Mouse (Mus musculus) MEL (cell line): Measurements from ENCODE around the gene Dtx3.

ENCODE experiments used
- BHLHE40 ChIP-seq: IDR thresholded peaks from 2 replicates; pipeline ENCODE4 v1.6.1; 2012; ENCODE audit warnings: low read depth, mild to moderate bottlenecking, inconsistent platforms, low read length, improper control_type of control experiment, borderline replicate concordance
- CHD1 ChIP-seq: IDR thresholded peaks from 2 replicates; pipeline ENCODE4 v1.6.1; 2012; ENCODE audit warnings: low read depth, mild to moderate bottlenecking, inconsistent platforms, low read length, improper control_type of control experiment
- CHD2 ChIP-seq: IDR thresholded peaks from 2 replicates; pipeline ENCODE4 v1.6.1; 2011; ENCODE audit warnings: low read length, improper control_type of control experiment
- CTCF ChIP-seq, 3 experiments: IDR thresholded peaks in 2 of 3; conservative IDR thresholded peaks in 1 of 3; 2 replicates each; pipeline ENCODE4 v1.5.1; 2011 to 2012; ENCODE audit warnings: low read length in 3 of 3, low read depth in 2 of 3, mild to moderate bottlenecking in 2 of 3, improper control_type of control experiment in 1 of 3, inconsistent platforms in 1 of 3, mixed read lengths in 1 of 3, moderate library complexity in 1 of 3; ENCODE audit not compliant: control insufficient read depth in 1 of 3, insufficient read depth in 1 of 3, poor library complexity in 1 of 3, severe bottlenecking in 1 of 3
- E2F4 ChIP-seq: IDR thresholded peaks from 2 replicates; pipeline ENCODE4 v1.6.1; 2011; ENCODE audit warnings: low read depth, low read length, improper control_type of control experiment, borderline replicate concordance
- EP300 ChIP-seq, 2 experiments: IDR thresholded peaks; 2 replicates each; pipeline ENCODE4 v1.6.1; 2011; ENCODE audit warnings: improper control_type of control experiment in 2 of 2, low read length in 2 of 2, low read depth in 1 of 2, mild to moderate bottlenecking in 1 of 2
- GABPA ChIP-seq: IDR thresholded peaks from 2 replicates; pipeline ENCODE4 v1.6.1; 2012; ENCODE audit warnings: low read depth, mild to moderate bottlenecking, inconsistent platforms, low read length, improper control_type of control experiment, moderate library complexity
- KAT2A ChIP-seq: conservative IDR thresholded peaks from 2 replicates; pipeline ENCODE4 v1.6.1; 2012; ENCODE audit warnings: low read depth, low read length, improper control_type of control experiment, inconsistent platforms
- MAX ChIP-seq: IDR thresholded peaks from 2 replicates; pipeline ENCODE4 v1.6.1; 2011; ENCODE audit warnings: low read length, improper control_type of control experiment
- MYC ChIP-seq: IDR thresholded peaks from 2 replicates; pipeline ENCODE4 v1.6.1; 2011; ENCODE audit warnings: low read depth, mild to moderate bottlenecking, low read length, improper control_type of control experiment, moderate library complexity
- NRF1 ChIP-seq: IDR thresholded peaks from 2 replicates; pipeline ENCODE4 v1.6.1; 2014; ENCODE audit warnings: low read depth, mild to moderate bottlenecking, inconsistent platforms, low read length, improper control_type of control experiment, moderate library complexity; ENCODE audit not compliant: poor library complexity, insufficient read depth, severe bottlenecking
- POLR2A ChIP-seq, 2 experiments: IDR thresholded peaks; 2 replicates each; pipeline ENCODE4 v1.6.1; 2011 to 2012; ENCODE audit warnings: low read length in 2 of 2, mild to moderate bottlenecking in 2 of 2, control low read depth in 1 of 2, improper control_type of control experiment in 1 of 2, low read depth in 1 of 2, moderate library complexity in 1 of 2; ENCODE audit not compliant: control insufficient read depth in 1 of 2, insufficient read depth in 1 of 2, poor library complexity in 1 of 2
- ZC3H11A ChIP-seq: IDR thresholded peaks from 2 replicates; pipeline ENCODE4 v1.6.1; 2012; ENCODE audit warnings: low read depth, mild to moderate bottlenecking, inconsistent platforms, low read length, improper control_type of control experiment
- ZMIZ1 ChIP-seq: IDR thresholded peaks from 2 replicates; pipeline ENCODE4 v1.6.1; 2012; ENCODE audit warnings: low read depth, mild to moderate bottlenecking, inconsistent platforms, low read length, improper control_type of control experiment, moderate library complexity

DNA sequence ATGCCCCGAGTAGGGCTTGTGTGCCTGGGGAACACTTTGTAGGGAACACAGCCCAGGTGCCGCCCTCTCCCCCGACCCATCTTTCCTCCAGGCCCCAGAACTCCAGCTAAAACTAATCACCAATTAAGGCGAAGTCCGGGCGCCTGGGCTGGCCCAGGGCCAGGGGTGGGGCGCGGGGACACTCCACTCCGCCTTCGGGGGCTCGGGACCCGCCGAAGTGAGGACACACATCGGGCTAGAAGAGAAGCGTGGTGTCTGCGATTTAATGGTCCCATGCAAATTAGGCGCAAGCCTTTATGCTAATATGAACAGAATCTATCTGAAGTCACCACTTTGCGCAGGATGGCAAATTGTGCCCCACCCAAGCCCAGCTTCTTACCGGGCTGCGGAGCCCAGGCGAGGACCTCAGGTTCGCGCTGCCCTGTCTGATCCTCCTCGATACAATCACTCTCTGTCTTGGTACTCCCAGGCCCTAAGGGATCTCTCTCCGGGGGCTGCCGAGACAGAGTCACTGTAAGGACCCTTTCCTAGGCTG, 6.3 kb downstream of the Dtx3 start:
- TF ChIP-seq CTCF (IDR thresholded peaks at IDR 0.05 in 2 of 3, conservative IDR thresholded peaks at IDR 0.05 in 1 of 3; ENCODE audit: control insufficient read depth in 1 of 3, insufficient read depth in 1 of 3, low read depth in 2 of 3, low read length in 3 of 3, poor library complexity in 1 of 3, severe bottlenecking in 1 of 3), result no peak
- TF ChIP-seq POLR2A (IDR thresholded peaks at IDR 0.05; ENCODE audit: control insufficient read depth in 1 of 2, insufficient read depth in 1 of 2, low read depth in 1 of 2, low read length in 2 of 2, poor library complexity in 1 of 2), result peak; percentile 54 to 75
- peak; percentile 83 for TF ChIP-seq MAX
- no peak for TF ChIP-seq ZC3H11A
- TF ChIP-seq BHLHE40, result no peak
- no peak for TF ChIP-seq CHD2
- 0 out of 2 replicates have a peak, but pooled peaks have one; percentile 48 for TF ChIP-seq MYC
- TF ChIP-seq E2F4, result no peak
- peak; percentile 75; the same call in 1 of the 2 replicates for TF ChIP-seq ZMIZ1
- TF ChIP-seq NRF1, result peak; percentile 52; the same call in 1 of the 2 replicates
- TF ChIP-seq EP300 (IDR thresholded peaks at IDR 0.05; ENCODE audit: low read depth in 1 of 2, low read length in 2 of 2), result no peak
- TF ChIP-seq KAT2A, result no peak
- TF ChIP-seq CHD1, result no peak; the same call in 1 of the 2 replicates
- TF ChIP-seq GABPA, result no peak
